Mouse (Mus musculus): ENCODE data around the gene Maml3. TPM values are rescaled to one million over a fixed set of nuclear protein-coding genes. Genes with fewer than 3 reads are reported as not detected.

The Maml3 gene
- polyA plus RNA-seq, 1 experiment = not detected

- TF ChIP-seq CTCF (IDR thresholded peaks at IDR 0.05; ENCODE audit: insufficient read depth, low read depth, low read length) = no peak
- no peak for TF ChIP-seq POLR2A (IDR thresholded peaks at IDR 0.05; ENCODE audit: insufficient read depth, low read depth, low read length)
- Histone ChIP-seq H3K27ac (ENCODE audit: insufficient read depth, low read depth, low read length) (no peak overlapping the region), H3K4me1 (ENCODE audit: control insufficient read depth, insufficient read depth, low read length) (peaks cover 18% of the 10 kb centered on the region), H3K4me3 (ENCODE audit: insufficient read depth, low read depth, low read length) (no peak overlapping the region)
- WGBS = 86% methylated on average over 5 of the region's 5 CpGs
These were observed 331.3 kb downstream of the Maml3 start for GRCm38 (mm10) chr3:51773587-51773986.

GRCm38 (mm10) chr3:51771839-51772630 lies 332.8 kb downstream of the Maml3 start:
- H3K4me3 ChIP-seq (ENCODE audit: insufficient read depth, low read depth, low read length) = no peak overlapping the region
- peak overlapping the region; percentile 94 for H3K27ac ChIP-seq (ENCODE audit: insufficient read depth, low read depth, low read length)
- peaks cover 21% of the 10 kb centered on the region for H3K4me1 ChIP-seq (ENCODE audit: control insufficient read depth, insufficient read depth, low read length)
- WGBS = 24% methylated on average over 9 of the region's 9 CpGs
- TF ChIP-seq CTCF (IDR thresholded peaks at IDR 0.05; ENCODE audit: insufficient read depth, low read depth, low read length) (no peak), POLR2A (IDR thresholded peaks at IDR 0.05; ENCODE audit: insufficient read depth, low read depth, low read length) (no peak)

GRCm38 (mm10) chr3:51769196-51769595 lies 335.7 kb downstream of the Maml3 start:
- no peak overlapping the region for H3K4me3 ChIP-seq (ENCODE audit: insufficient read depth, low read depth, low read length)
- peaks cover 21% of the 10 kb centered on the region for H3K4me1 ChIP-seq (ENCODE audit: control insufficient read depth, insufficient read depth, low read length)
- peak overlapping the region; percentile 52 for H3K27ac ChIP-seq (ENCODE audit: insufficient read depth, low read depth, low read length)
- no peak for TF ChIP-seq POLR2A (IDR thresholded peaks at IDR 0.05; ENCODE audit: insufficient read depth, low read depth, low read length)
- no peak for TF ChIP-seq CTCF (IDR thresholded peaks at IDR 0.05; ENCODE audit: insufficient read depth, low read depth, low read length)
- 50% methylated on average over 6 of the region's 6 CpGs for WGBS

- TF ChIP-seq POLR2A (IDR thresholded peaks at IDR 0.05; ENCODE audit: insufficient read depth, low read depth, low read length) (no peak), CTCF (IDR thresholded peaks at IDR 0.05; ENCODE audit: insufficient read depth, low read depth, low read length) (no peak)
- 71% methylated on average over 12 of the region's 12 CpGs for WGBS
- Histone ChIP-seq H3K4me1 (ENCODE audit: control insufficient read depth, insufficient read depth, low read length) (peaks cover 11% of the 10 kb centered on the region), H3K4me3 (ENCODE audit: insufficient read depth, low read depth, low read length) (no peak overlapping the region), H3K27ac (ENCODE audit: insufficient read depth, low read depth, low read length) (no peak overlapping the region)
These were observed 339.5 kb downstream of the Maml3 start for GRCm38 (mm10) chr3:51765220-51765923.

GRCm38 (mm10) chr3:51764175-51764574 lies 340.7 kb downstream of the Maml3 start:
- no peak overlapping the region for H3K27ac ChIP-seq (ENCODE audit: insufficient read depth, low read depth, low read length)
- H3K4me1 ChIP-seq (ENCODE audit: control insufficient read depth, insufficient read depth, low read length) = peaks cover 8% of the 10 kb centered on the region
- no peak overlapping the region for H3K4me3 ChIP-seq (ENCODE audit: insufficient read depth, low read depth, low read length)
- TF ChIP-seq POLR2A (IDR thresholded peaks at IDR 0.05; ENCODE audit: insufficient read depth, low read depth, low read length) (no peak), CTCF (IDR thresholded peaks at IDR 0.05; ENCODE audit: insufficient read depth, low read depth, low read length) (no peak)
- WGBS = 88% methylated on average over 3 of the region's 3 CpGs

GRCm38 (mm10) chr3:51762900-51763299 lies 342.0 kb downstream of the Maml3 start:
- TF ChIP-seq POLR2A (IDR thresholded peaks at IDR 0.05; ENCODE audit: insufficient read depth, low read depth, low read length) (no peak), CTCF (IDR thresholded peaks at IDR 0.05; ENCODE audit: insufficient read depth, low read depth, low read length) (no peak)
- Histone ChIP-seq H3K27ac (ENCODE audit: insufficient read depth, low read depth, low read length) (no peak overlapping the region), H3K4me1 (ENCODE audit: control insufficient read depth, insufficient read depth, low read length) (peaks cover 5% of the 10 kb centered on the region), H3K4me3 (ENCODE audit: insufficient read depth, low read depth, low read length) (no peak overlapping the region)
- WGBS = 89% methylated on average over 10 of the region's 10 CpGs

GRCm38 (mm10) chr3:51759534-51759933 lies 345.3 kb downstream of the Maml3 start:
- WGBS = 81% methylated on average over 3 of the region's 3 CpGs

GRCm38 (mm10) chr3:51757032-51757431 lies 347.8 kb downstream of the Maml3 start:
- Histone ChIP-seq H3K4me1 (ENCODE audit: control insufficient read depth, insufficient read depth, low read length) (no peaks in the 10 kb centered on the region), H3K27ac (ENCODE audit: insufficient read depth, low read depth, low read length) (no peak overlapping the region), H3K4me3 (ENCODE audit: insufficient read depth, low read depth, low read length) (no peak overlapping the region)
- 97% methylated on average over 5 of the region's 5 CpGs for WGBS
- TF ChIP-seq CTCF (IDR thresholded peaks at IDR 0.05; ENCODE audit: insufficient read depth, low read depth, low read length) (no peak), POLR2A (IDR thresholded peaks at IDR 0.05; ENCODE audit: insufficient read depth, low read depth, low read length) (no peak)

More at GRCm38 (mm10) chr3:51759534-51759933, 345.3 kb downstream of the Maml3 start:
- H3K4me3 ChIP-seq (ENCODE audit: insufficient read depth, low read depth, low read length) = no peak overlapping the region
- no peak for TF ChIP-seq POLR2A (IDR thresholded peaks at IDR 0.05; ENCODE audit: insufficient read depth, low read depth, low read length)
- no peak for TF ChIP-seq CTCF (IDR thresholded peaks at IDR 0.05; ENCODE audit: insufficient read depth, low read depth, low read length)
- no peaks in the 10 kb centered on the region for H3K4me1 ChIP-seq (ENCODE audit: control insufficient read depth, insufficient read depth, low read length)
- no peak overlapping the region for H3K27ac ChIP-seq (ENCODE audit: insufficient read depth, low read depth, low read length)

GRCm38 (mm10) chr3:51756283-51756682 lies 348.6 kb downstream of the Maml3 start:
- H3K4me1 ChIP-seq (ENCODE audit: control insufficient read depth, insufficient read depth, low read length) = peaks cover 3% of the 10 kb centered on the region
- TF ChIP-seq POLR2A (IDR thresholded peaks at IDR 0.05; ENCODE audit: insufficient read depth, low read depth, low read length) (no peak), CTCF (IDR thresholded peaks at IDR 0.05; ENCODE audit: insufficient read depth, low read depth, low read length) (no peak)
- 93% methylated on average over 5 of the region's 5 CpGs for WGBS

More at GRCm38 (mm10) chr3:51756283-51756682, 348.6 kb downstream of the Maml3 start:
- Histone ChIP-seq H3K4me3 (ENCODE audit: insufficient read depth, low read depth, low read length) (no peak overlapping the region), H3K27ac (ENCODE audit: insufficient read depth, low read depth, low read length) (no peak overlapping the region)

All from olfactory bulb, adult 2 months (tissue).